Mouse (Mus musculus) liver, postnatal 0 days (tissue): ENCODE measurements around the gene Cdkn1a. TPM values are rescaled to one million over a fixed set of nuclear protein-coding genes. Genes with fewer than 3 reads are reported as not detected.

Experiments used
- ATAC-seq: fragments of 200-750 bp; cut with Nextera tagmentation; 2 replicates; pipeline ENCODE4 v1.8.0; 2017; ENCODE audit warnings: mild to moderate bottlenecking, moderate library complexity
- DNase-seq: peaks from one replicate; pipeline ENCODE4 v3.0.0-alpha.2; 2016
- H3K27ac ChIP-seq: fragments of 300-500 bp; sonication (generic); 2 replicates; pipeline ENCODE4 v1.5.1; 2014; ENCODE audit warnings: antibody characterized with exemption, moderate library complexity, mild to moderate bottlenecking, low read depth
- H3K27me3 ChIP-seq: fragments of 300-500 bp; sonication (generic); 2 replicates; pipeline ENCODE4 v1.6.1; 2014; ENCODE audit warnings: low read length, control low read depth, mixed read lengths; ENCODE audit not compliant: insufficient read depth
- H3K36me3 ChIP-seq: fragments of 300-500 bp; sonication (generic); replicated peaks from 2 replicates; pipeline ENCODE4 v1.6.1; 2014; ENCODE audit warnings: mild to moderate bottlenecking, control low read depth, low read length, moderate library complexity, mixed read lengths; ENCODE audit not compliant: insufficient read depth
- H3K4me1 ChIP-seq: fragments of 300-500 bp; sonication (generic); 2 replicates; pipeline ENCODE4 v1.6.1; 2014; ENCODE audit warnings: antibody characterized with exemption, mild to moderate bottlenecking, control low read depth; ENCODE audit not compliant: insufficient read depth
- H3K4me2 ChIP-seq: fragments of 300-500 bp; sonication (generic); 2 replicates; pipeline ENCODE4 v1.6.1; 2014; ENCODE audit warnings: low read depth, mild to moderate bottlenecking, low read length, moderate library complexity, mixed read lengths
- H3K4me3 ChIP-seq: fragments of 300-500 bp; sonication (generic); 2 replicates; pipeline ENCODE4 v1.5.1; 2014; ENCODE audit warnings: low read depth, low read length
- H3K9ac ChIP-seq: fragments of 300-500 bp; sonication (generic); replicated peaks from 2 replicates; pipeline ENCODE4 v1.6.1; 2014; ENCODE audit warnings: mild to moderate bottlenecking, moderate library complexity
- H3K9me3 ChIP-seq: fragments of 300-500 bp; sonication (generic); 2 replicates; pipeline ENCODE4 v1.6.1; 2016; ENCODE audit warnings: mild to moderate bottlenecking, control low read depth, low read length, mixed read lengths
- CTCF ChIP-seq: sonication (generic); IDR thresholded peaks from 2 replicates; pipeline ENCODE4 v1.5.1; 2016; ENCODE audit warnings: antibody characterized with exemption, low read depth
- EP300 ChIP-seq: IDR thresholded peaks from 2 replicates; pipeline ENCODE4 v1.6.1; 2016; ENCODE audit warnings: antibody characterized with exemption, low read depth, mild to moderate bottlenecking
- WGBS: fragments of 180-500 bp; shearing (Covaris S2); extraction: QIAGEN DNeasy Blood & Tissue Kit; methylation state at CpG from one replicate; pipeline ENCODE4 v1.1.7; 2014; ENCODE audit not compliant: insufficient replicate concordance; 5-methylcytosine and 5-hydroxymethylcytosine counted together
- polyA plus RNA-seq: library from polyadenylated mRNA; unstranded; fragments of >200 nt; fragmentation: Nextera tagmentation; extraction: Ambion mirVana; gene quantifications from 2 replicates; pipeline ENCODE4 v1.2.1, GENCODE M21; 2015

The Cdkn1a gene
- polyA plus RNA-seq, 1 experiment from 2014 or later, result 58.1 TPM

DNA sequence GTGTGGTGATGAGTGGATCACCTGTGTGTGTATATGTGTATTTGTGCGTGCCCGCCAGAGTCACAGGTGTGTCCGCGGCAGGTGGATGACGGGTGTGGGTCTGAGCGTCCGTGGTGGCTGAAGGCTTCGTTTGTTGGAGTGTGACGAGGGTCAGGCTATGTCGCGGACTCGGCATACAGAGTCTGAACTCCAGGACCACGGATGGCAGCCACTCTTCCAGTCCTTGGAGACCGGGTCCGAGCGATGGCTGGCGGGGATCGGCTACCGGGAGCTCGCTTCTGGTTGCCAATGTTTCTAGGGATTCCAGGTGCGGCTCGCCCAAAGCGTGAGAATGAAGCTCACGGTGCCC is 3.2 kb downstream of the Cdkn1a start:
- Histone ChIP-seq H3K9ac (peak overlapping the region; percentile 83), H3K36me3 (peaks cover 9% of the 10 kb centered on the region), H3K27me3 (peaks cover 18% of the 10 kb centered on the region), H3K4me1 (peaks cover 20% of the 10 kb centered on the region), H3K9me3 (no peaks in the 10 kb centered on the region), H3K4me3 (peak overlapping the region; percentile 69), H3K27ac (peak overlapping the region; percentile 87), H3K4me2 (peak overlapping the region; percentile 84)
- ATAC-seq (peak; percentile 3; the same call in 1 of the 2 replicates), DNase-seq (no peak)
- WGBS, result under 1% methylated on average over 24 of the region's 24 CpGs
- TF ChIP-seq EP300, result no peak
- no peak for TF ChIP-seq CTCF

DNA sequence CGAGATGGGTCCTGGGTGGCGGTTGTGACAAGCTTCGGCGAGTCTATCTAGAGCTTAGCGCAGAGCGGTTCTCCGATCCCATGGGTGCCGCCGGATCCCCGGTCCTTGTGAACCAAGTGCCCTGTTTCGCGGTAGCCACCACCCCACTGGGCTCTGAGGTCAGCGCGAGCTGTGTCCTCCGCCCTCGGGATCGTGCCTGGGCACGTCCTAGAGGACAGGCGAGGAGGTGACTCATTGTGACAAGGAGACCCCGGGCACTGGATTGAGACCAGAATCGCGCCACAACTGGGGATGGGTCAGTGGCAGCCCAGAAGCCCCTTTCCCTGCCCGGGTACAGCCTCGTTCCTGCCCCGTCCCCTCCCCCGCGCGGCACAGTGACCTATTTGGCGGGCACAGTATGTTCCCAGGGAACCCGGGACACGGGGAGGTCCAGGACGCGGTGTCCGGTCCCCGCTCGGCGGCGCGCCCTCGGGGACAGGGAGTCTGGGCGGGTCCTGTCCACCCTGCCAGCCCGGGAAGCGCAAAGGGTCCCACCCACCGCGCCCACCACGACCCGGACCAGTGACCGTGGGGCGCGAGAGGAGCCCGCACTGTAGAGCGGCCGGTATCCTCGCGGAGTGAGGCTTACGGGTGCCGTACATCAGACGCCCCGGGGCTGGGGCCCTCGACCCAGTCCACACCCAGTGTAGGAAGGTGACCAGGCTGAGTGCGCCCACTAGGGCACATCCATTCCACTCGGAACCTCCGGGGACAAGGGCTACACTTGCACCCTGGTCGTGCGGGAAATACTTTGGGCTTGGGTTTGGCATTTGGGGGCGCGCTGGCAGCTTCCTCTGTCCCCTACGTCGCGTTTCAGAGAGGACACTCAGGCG is 3.8 kb downstream of the Cdkn1a start:
- Histone ChIP-seq H3K4me3 (peak overlapping the region; percentile 69), H3K27ac (peak overlapping the region; percentile 87), H3K9ac (peak overlapping the region; percentile 83), H3K4me2 (peak overlapping the region; percentile 84), H3K4me1 (peaks cover 20% of the 10 kb centered on the region), H3K36me3 (peaks cover 15% of the 10 kb centered on the region), H3K27me3 (peaks cover 18% of the 10 kb centered on the region), H3K9me3 (no peaks in the 10 kb centered on the region)
- peak; percentile 69 for ATAC-seq
- WGBS, result under 1% methylated on average over 69 of the region's 71 CpGs
- DNase-seq, result peak; percentile 82
- TF ChIP-seq EP300 (peak; percentile 86), CTCF (no peak)

DNA sequence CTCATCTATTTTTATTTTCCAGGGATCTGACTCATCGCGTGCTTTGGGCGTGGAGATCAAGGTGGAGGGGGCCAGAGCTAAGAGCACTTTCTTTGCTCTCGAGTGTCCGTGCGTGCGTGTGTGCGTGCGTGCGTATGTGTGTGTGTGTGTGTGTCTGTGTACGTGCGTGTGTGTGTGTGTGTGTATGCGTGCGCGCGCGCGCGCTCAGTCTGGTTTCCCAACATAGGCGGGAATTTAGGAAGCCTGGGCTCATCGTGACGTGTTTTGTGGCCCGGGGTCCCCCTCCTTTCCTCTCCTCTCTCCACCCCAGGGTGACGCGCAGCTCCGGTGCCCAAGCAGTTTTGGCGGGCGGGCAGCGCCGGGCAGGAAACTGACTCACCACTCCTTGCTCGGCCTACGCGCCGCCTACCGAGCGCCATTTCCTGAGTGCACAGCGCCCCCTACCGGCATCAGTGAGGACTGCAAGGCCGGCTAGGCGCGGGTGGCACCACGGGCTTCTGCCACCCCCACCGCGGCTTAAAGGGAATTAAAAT is 4.5 kb downstream of the Cdkn1a start:
- ATAC-seq (peak; percentile 78), DNase-seq (peak; percentile 95)
- Histone ChIP-seq H3K4me2 (peak overlapping the region; percentile 84), H3K4me1 (peaks cover 20% of the 10 kb centered on the region), H3K27ac (peak overlapping the region; percentile 87), H3K9ac (peak overlapping the region; percentile 83), H3K27me3 (peaks cover 18% of the 10 kb centered on the region), H3K9me3 (no peaks in the 10 kb centered on the region), H3K36me3 (peaks cover 21% of the 10 kb centered on the region), H3K4me3 (peak overlapping the region; percentile 69)
- TF ChIP-seq EP300, result peak; percentile 56; the same call in 1 of the 2 replicates
- peak; percentile 99 for TF ChIP-seq CTCF
- WGBS, result under 1% methylated on average over 43 of the region's 44 CpGs

DNA sequence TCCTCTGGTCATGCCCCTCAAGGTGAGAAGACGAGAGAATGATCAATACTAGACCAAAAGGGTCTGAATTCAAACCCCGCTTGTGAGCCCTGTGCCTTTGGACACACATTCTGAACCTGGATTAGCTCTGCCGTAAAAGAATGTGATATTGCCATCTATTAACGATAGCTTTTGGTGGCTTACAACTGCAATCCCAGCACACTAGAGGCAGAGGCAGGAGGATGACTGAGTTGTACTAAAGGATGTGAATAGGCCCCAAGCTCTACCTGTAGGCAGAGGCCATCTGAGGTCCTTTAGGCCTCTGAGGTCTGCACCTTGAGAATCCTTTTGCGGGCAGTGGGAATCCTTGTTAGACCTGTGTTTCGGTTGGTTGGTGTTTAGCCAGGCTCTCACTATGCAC is 5.5 kb downstream of the Cdkn1a start:
- H3K27ac ChIP-seq, result no peak overlapping the region
- H3K27me3 ChIP-seq, result peaks cover 18% of the 10 kb centered on the region
- 87% methylated on average over 6 of the region's 6 CpGs for WGBS
- peak overlapping the region; percentile 84 for H3K4me2 ChIP-seq
- H3K9ac ChIP-seq, result peak overlapping the region; percentile 83; the same call in 1 of the 2 replicates
- H3K4me1 ChIP-seq, result peaks cover 20% of the 10 kb centered on the region
- no peaks in the 10 kb centered on the region for H3K9me3 ChIP-seq
- TF ChIP-seq EP300, result no peak
- no peak for TF ChIP-seq CTCF
- DNase-seq, result no peak
- ATAC-seq, result no peak
- no peak overlapping the region for H3K4me3 ChIP-seq
- H3K36me3 ChIP-seq, result peaks cover 24% of the 10 kb centered on the region

DNA sequence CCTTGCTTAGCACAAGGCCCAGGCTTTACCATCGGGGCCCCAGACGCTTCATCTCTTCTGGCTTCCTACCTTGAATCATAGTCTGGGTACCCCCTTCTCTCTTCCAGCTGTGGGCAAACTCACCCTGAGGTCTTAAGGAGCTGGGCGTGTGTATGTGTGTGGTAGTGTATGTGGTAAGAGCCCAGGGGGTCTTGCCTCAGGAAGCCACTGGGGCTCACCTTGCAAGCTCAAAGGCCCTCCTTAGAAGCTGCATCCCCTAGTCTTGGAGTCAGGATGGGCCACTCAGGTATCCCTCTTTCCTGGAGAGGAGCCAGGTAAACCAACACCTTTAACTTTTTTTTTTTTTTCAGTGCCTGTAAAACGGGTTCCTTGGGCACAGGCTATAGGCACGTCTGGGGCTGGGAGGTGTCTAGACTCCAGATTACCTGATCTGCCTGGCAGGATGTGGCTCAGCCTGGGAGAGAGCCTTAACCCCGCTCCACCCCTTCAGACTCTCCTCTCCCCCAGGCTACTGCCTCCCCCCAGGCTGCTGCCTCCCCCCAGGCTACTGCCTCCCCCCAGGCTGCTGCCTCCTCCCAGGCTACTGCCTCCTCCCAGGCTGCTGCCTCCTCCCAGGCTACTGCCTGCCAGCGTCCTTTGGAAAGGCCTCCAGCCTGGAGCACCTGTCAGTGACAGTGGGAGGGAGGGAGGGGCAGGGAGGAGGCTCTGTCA is 6.2 kb downstream of the Cdkn1a start:
- Histone ChIP-seq H3K4me3 (no peak overlapping the region), H3K9ac (no peak overlapping the region), H3K36me3 (peaks cover 24% of the 10 kb centered on the region), H3K27me3 (peaks cover 18% of the 10 kb centered on the region), H3K27ac (no peak overlapping the region), H3K9me3 (no peaks in the 10 kb centered on the region), H3K4me1 (peaks cover 20% of the 10 kb centered on the region), H3K4me2 (no peak overlapping the region)
- ATAC-seq (no peak), DNase-seq (no peak)
- 69% methylated on average over 7 of the region's 7 CpGs for WGBS
- TF ChIP-seq CTCF (no peak), EP300 (no peak)

DNA sequence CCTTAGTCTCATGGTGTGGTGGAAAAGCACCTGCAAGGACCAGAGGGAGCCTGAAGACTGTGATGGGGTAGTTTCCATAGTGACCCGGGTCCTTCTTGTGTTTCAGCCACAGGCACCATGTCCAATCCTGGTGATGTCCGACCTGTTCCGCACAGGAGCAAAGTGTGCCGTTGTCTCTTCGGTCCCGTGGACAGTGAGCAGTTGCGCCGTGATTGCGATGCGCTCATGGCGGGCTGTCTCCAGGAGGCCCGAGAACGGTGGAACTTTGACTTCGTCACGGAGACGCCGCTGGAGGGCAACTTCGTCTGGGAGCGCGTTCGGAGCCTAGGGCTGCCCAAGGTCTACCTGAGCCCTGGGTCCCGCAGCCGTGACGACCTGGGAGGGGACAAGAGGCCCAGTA is 7.5 kb downstream of the Cdkn1a start:
- no peak overlapping the region for H3K4me3 ChIP-seq
- 87% methylated on average over 24 of the region's 24 CpGs for WGBS
- H3K9me3 ChIP-seq, result no peaks in the 10 kb centered on the region
- no peak overlapping the region for H3K27ac ChIP-seq
- no peak overlapping the region for H3K9ac ChIP-seq
- peaks cover 15% of the 10 kb centered on the region for H3K27me3 ChIP-seq
- peaks cover 24% of the 10 kb centered on the region for H3K36me3 ChIP-seq
- H3K4me1 ChIP-seq, result peaks cover 17% of the 10 kb centered on the region
- TF ChIP-seq CTCF (no peak), EP300 (no peak)
- DNase-seq, result no peak
- ATAC-seq, result no peak
- H3K4me2 ChIP-seq, result no peak overlapping the region
